Mouse (Mus musculus) cerebellum, adult 9-11 months (tissue): ENCODE measurements around the gene Prr22.

ENCODE experiments used
- DNase-seq: peaks from one replicate; pipeline ENCODE4 v3.0.0; 2022

Gene Prr22

GRCm38 (mm10) chr17:56769950-56770349 lies at the start of gene Prr22:
TSS of gene Prr22 (plus strand) at chr17:56770250.
- DNase-seq, result no peak

- no peak for DNase-seq
Measured at GRCm38 (mm10) chr17:56722441-56722840, 47.6 kb upstream of the Prr22 start.

- no peak for DNase-seq
Measured at GRCm38 (mm10) chr17:56723419-56724161, 46.5 kb upstream of the Prr22 start.

- DNase-seq, result no peak
Measured at GRCm38 (mm10) chr17:56727029-56727649, 42.9 kb upstream of the Prr22 start.

- no peak for DNase-seq
Measured at GRCm38 (mm10) chr17:56727659-56728058, 42.4 kb upstream of the Prr22 start.

- DNase-seq, result no peak
Measured at GRCm38 (mm10) chr17:56728117-56728516, 41.9 kb upstream of the Prr22 start.

- DNase-seq, result peak; percentile 48
Measured at GRCm38 (mm10) chr17:56729151-56729550, 40.9 kb upstream of the Prr22 start.

- no peak for DNase-seq
Measured at GRCm38 (mm10) chr17:56729656-56730055, 40.4 kb upstream of the Prr22 start.

- DNase-seq, result no peak
Measured at GRCm38 (mm10) chr17:56736534-56736933, 33.5 kb upstream of the Prr22 start.

GRCm38 (mm10) chr17:56738221-56738620 lies 31.8 kb upstream of the Prr22 start:
- no peak for DNase-seq

- DNase-seq, result no peak
Measured at GRCm38 (mm10) chr17:56740118-56740787, 29.8 kb upstream of the Prr22 start.

- DNase-seq, result no peak
Measured at GRCm38 (mm10) chr17:56740788-56741160, 29.3 kb upstream of the Prr22 start.

GRCm38 (mm10) chr17:56744173-56744572 lies 25.9 kb upstream of the Prr22 start:
- DNase-seq, result no peak

- DNase-seq, result no peak
Measured at GRCm38 (mm10) chr17:56751404-56752072, 18.5 kb upstream of the Prr22 start.

- no peak for DNase-seq
Measured at GRCm38 (mm10) chr17:56753452-56753851, 16.6 kb upstream of the Prr22 start.

- no peak for DNase-seq
Measured at GRCm38 (mm10) chr17:56754271-56755185, 15.5 kb upstream of the Prr22 start.

GRCm38 (mm10) chr17:56756703-56757399 lies 13.2 kb upstream of the Prr22 start:
- no peak for DNase-seq

GRCm38 (mm10) chr17:56757416-56758123 lies 12.5 kb upstream of the Prr22 start, which contains the start of gene Nrtn:
TSS of gene Nrtn (minus strand) at chr17:56757530.
- peak; percentile 39 for DNase-seq

- peak; percentile 72 for DNase-seq
Measured at GRCm38 (mm10) chr17:56758132-56758531, 11.9 kb upstream of the Prr22 start.

GRCm38 (mm10) chr17:56759261-56759660 lies 10.8 kb upstream of the Prr22 start:
- DNase-seq, result peak; percentile 50

GRCm38 (mm10) chr17:56761077-56761476 lies 9.0 kb upstream of the Prr22 start:
- DNase-seq, result peak; percentile 69
